Mouse (Mus musculus): ENCODE results near the gene Gm9857.

GRCm38 (mm10) chr3:108916857-108917256 is 23.4 kb downstream of the Gm9857 start:
- TF ChIP-seq CTCF (IDR thresholded peaks at IDR 0.05), result no peak
- no peak for TF ChIP-seq POLR2A (IDR thresholded peaks at IDR 0.05; ENCODE audit: insufficient read depth, low read depth, low read length)

Data from heart, adult 2 months (tissue).